Mouse (Mus musculus) cerebellum, adult 2 months (tissue): ENCODE data around the gene Hebp1.

Experiments
- CTCF ChIP-seq: fragments of 200-500 bp; IDR thresholded peaks from 2 replicates; pipeline ENCODE4 v1.5.1; 2011; ENCODE audit warnings: low read depth, mild to moderate bottlenecking, control low read depth, low read length, moderate library complexity, borderline replicate concordance; ENCODE audit not compliant: insufficient read depth
- POLR2A ChIP-seq: fragments of 200-500 bp; IDR thresholded peaks from 2 replicates; pipeline ENCODE4 v1.6.1; 2011; ENCODE audit warnings: low read length, control low read depth, borderline replicate concordance; ENCODE audit not compliant: insufficient read depth

DNA sequence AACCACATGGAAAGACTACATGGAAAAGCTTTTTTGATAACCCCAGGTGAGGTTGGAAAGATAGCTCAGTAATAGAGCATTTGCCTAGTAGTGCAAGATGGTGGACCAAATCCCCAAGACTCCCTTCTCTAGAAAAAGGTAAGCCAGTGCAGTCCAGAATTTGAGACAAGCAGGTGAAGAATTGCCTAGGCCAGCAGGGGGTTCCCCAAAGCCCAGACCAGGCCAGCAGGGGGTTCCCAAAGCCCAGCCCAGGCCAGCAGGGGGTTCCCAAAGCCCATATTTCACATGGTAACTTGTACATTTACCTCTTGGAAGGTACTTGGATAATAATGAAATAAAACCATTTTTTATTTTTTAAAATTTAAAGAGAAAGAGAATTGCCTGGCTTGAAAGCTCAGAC, 20.6 kb downstream of the Hebp1 start:
- TF ChIP-seq CTCF (no peak), POLR2A (no peak)
